Mouse (Mus musculus): ENCODE results near the gene Naa38. TPM values are rescaled to one million over a fixed set of nuclear protein-coding genes. Genes with fewer than 3 reads are reported as not detected.
"Not testable (repeated sequence)": the region's sequence is repeated elsewhere in the genome, so short reads cannot be mapped to it uniquely, and the experiment has no call there.

Gene Naa38
- total RNA-seq, 2 experiments from 2014 or later = 99.3 to 111 TPM

DNA sequence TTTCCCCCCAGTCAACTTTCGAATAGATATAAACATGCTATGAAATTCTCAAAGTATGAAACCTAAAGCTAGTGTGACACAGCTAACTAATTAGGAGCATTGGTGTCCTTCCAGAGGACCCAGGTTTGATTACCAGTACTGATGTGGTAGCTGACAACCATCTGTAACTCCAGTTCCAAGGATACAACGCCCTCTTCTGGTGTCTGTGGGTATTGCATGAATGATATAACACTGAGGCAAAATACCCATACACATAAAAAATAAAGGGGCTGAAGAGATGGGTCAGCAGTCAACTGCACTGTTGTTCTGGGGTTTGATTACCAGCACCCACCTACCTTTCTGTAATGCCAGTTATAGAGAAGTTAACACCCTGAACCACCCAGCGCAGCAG is 22.5 kb upstream of the Naa38 start:
- DNase-seq (ENCODE audit: low spot score in 2 of 2) = no peak

DNA sequence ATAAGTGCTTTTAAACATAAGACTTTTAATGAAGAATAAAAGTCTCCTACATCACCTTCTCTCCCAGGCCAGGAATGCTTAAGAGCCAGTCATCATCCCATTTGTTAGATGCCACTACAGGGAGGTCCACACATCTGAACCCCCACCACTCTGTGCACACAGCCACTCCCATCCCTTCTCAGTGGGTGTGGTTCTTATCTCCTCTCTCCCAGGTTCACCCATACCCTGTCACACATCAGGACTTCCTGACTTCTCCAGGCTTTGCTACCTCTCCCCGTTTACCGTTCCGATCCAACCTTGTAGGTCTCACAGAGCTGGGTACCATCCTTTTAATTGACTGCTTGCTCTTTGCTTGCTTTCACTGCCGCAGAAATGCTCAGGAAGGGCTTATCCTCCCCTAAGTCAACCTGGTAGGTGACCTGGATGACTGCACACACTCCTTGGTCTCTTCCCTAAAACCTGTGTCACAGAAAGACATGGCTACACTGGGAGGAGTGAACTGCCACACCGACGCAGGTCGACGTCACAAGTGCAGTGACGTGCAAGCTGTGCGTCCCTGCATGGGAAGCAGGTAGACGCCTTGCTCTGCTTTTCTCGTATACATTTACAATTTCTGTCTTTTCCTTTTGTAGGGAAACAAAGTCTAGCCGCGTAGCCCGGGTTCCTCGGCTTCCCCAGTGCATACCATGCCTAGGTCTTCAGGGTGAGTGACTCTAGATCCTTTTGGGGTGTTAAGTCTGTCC is 21.9 kb upstream of the Naa38 start:
- DNase-seq (ENCODE audit: low spot score in 2 of 2) = no peak

DNA sequence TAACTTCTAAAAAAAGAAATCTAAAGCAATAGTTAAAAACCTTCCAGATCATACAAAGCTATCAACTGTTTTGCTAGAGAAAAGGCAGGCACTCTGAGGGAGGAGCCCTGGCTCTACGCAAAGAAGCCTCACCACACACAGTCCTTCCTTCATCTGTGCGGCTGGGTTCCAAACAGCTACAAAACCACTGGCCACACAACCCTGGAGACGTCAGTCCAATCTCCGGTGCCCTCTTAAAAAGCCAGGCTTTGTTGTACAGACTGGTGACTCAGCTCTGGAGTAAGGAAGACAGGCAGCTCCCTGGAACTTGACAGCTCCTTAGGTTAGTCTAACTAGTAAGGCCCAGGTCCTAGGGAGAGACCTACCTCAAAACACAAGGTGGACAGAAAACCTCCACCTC is 19.6 kb upstream of the Naa38 start:
- DNase-seq (ENCODE audit: low spot score in 2 of 2) = no peak

- DNase-seq (ENCODE audit: low spot score in 2 of 2) = no peak
These were observed 17.5 kb upstream of the Naa38 start for GRCm38 (mm10) chr11:69377766-69378165.

DNA sequence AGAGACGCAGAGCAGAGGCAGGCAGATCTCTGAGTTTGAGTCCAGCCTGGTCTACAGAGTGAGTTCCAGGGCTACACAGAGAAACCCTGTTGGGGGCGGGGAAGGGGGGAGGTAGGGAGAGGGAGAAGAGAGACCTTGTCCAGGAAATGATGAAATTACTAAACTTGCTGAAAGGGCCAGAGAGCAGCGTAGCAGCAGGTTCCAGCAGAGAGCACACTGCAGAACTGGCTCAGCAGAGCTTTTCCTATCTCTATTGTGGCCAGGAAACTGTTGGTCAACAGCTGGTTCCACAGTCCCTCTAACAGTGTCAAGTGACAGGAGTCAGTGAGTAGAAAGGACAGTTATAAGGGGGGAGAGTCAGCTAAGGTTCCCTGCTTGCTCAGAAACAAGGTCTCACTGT is 15.7 kb upstream of the Naa38 start:
- no peak for DNase-seq (ENCODE audit: low spot score in 2 of 2)

DNA sequence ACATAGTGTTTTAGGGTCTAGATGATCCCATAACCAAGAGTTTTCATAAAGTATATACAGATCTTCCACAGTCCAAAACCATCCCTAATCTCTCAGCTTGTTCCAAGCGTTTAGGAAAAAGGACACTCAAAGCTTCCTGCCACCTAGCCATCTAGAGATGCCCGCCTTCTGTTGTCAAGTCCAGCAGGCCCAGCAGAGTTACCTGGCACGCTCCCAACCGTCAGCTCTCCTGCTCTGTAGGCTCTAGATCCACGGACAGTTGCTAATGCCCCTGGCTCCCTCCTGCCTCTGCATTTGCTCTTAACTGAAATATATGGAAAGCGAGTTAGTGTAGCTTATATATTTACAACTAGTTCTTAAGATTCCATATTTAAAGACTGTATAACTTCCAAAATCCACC is 13.9 kb upstream of the Naa38 start:
- DNase-seq (ENCODE audit: low spot score in 2 of 2) = no peak

GRCm38 (mm10) chr11:69382478-69383105 is 12.7 kb upstream of the Naa38 start:
- DNase-seq (ENCODE audit: low spot score in 2 of 2) = no peak

DNA sequence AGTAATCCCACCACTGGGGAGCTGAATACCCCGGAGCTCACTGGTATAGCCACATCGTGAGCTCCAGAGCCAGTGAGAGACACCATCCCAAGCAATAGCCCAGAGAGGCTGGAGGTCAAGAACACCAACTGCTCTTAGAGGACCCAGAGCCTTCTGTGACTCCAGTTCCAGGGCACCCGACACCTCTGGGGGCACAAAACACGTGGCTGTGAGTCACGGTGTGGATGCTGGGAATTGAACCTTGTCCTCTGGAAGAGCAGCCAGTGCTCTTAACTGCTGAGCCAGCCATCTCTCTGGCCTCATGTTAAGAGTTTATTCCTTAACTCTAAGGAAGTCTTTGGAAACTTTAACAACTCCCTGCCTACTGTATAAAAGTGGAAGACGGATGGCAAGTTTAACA is 10.3 kb upstream of the Naa38 start:
- DNase-seq (ENCODE audit: low spot score in 2 of 2) = no peak

- no peak for DNase-seq (ENCODE audit: low spot score in 2 of 2)
These were observed 8.5 kb upstream of the Naa38 start for GRCm38 (mm10) chr11:69386758-69387157.

DNA sequence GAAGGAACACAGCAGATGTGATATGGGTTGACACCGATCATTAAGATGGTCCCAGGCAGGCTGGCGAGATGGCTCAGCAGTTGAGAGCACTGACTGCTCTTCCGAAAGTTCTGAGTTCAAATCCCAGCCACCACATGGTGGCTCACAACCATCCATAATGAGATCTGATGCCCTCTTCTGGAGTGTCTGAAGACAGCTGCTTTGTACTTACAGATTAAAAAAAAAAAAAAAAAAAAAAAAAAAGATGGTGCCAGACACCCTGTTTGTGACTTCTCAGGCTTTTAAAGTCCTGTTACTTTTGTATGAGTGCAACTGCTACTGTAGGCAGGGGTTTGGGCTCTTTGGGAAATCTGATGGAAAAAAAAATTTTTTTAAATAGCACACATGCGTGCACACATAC is 6.6 kb upstream of the Naa38 start:
- DNase-seq (ENCODE audit: low spot score in 2 of 2) = no peak

- DNase-seq (ENCODE audit: low spot score in 2 of 2) = peak in 1 of 2 experiments; percentile 74
These were observed 5.5 kb upstream of the Naa38 start for GRCm38 (mm10) chr11:69389531-69390399.

- peak; percentile 69 to 85 for DNase-seq (ENCODE audit: low spot score in 2 of 2)
These were observed 4.8 kb upstream of the Naa38 start for GRCm38 (mm10) chr11:69390400-69391034.

DNA sequence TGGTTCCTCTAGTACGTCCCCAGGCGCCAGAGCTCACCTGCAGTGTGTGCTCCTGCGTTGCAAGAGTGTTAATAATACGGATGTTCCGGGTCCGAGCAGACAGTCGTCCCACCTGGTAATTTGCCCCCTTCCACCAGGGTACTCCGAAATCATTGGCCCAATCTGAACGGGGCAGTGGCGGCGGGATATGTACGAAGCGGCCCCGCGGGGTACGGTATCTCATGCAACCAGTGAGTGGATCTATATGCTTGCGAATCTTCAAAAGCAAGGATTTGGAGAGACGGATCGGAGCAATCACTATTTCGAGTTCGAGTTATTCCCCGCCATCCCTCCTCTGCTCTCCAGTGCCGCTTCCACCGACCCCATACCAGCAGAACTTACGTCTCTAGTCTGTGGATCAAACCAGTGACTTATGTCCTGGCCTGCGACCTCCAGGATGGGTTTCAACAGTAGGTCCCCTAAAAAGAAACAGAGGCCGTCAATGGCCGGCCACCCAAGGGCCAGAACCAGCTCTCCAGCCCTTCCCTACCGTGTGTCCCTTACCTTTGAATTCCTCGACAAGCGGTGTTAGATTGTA is 608 bp upstream of the Naa38 start:
- not testable (repeated sequence) for DNase-seq (ENCODE audit: low spot score in 2 of 2)

DNA sequence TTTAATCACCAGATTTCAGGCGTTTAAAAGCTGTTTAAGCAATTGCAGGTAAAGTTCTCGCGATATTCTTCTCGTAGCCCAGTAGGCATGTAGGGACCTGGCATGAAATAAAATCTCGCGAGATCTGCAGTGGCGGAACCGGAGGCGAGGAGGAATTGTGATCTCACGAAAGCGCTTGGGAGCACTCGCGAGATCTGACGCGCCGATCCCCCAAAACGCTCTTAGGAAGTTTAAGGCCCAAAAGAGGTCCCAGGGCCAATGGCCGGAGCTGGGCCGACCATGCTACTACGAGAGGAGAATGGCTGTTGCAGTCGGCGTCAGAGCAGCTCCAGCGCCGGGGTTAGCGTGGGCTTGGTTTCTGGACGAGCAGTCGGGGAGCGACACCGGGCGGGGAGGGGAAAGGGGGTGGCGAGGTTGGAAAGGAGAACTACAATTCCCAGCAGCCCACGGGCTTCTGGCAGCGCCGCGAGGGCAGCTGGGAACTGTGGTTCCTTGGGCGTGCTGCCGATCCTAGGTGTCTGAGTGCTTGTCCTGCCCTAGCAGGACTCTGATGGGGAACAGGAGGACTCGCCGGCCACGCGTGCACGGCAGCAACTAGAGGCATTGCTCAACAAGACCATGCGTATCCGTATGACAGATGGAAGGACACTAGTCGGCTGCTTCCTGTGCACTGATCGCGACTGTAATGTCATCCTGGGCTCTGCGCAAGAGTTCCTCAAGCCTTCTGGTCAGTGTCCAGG is 517 bp downstream of the Naa38 start:
- peak; percentile 98 for DNase-seq (ENCODE audit: low spot score in 2 of 2)

DNA sequence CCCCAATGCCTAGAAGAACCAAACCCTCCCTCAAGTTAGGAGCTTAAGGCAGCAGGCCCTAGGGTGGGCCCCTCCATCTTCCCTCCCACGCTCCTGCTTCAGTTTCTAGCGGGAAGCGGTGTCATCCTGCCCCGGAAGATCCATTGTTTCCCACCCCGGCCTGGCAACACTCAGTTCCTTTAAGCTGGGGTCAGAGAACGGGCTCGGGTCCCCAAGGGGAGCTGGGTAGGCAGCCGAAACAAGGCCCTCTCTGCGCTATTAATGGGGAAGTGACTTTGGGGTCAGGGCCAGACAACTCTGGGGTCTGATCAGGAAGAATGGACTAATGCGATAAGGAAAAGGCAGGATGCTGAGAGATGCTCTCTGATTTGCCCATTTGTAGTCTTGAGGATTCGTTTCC is 1.5 kb downstream of the Naa38 start:
- DNase-seq (ENCODE audit: low spot score in 2 of 2) = no peak

GRCm38 (mm10) chr11:69397581-69398057 is 2.3 kb downstream of the Naa38 start:
- DNase-seq (ENCODE audit: low spot score in 2 of 2) = no peak

- no peak for DNase-seq (ENCODE audit: low spot score in 2 of 2)
These were observed 2.8 kb downstream of the Naa38 start, which contains the start of gene Tmem88 for GRCm38 (mm10) chr11:69398059-69398458. Gene Tmem88, minus strand, starts transcription at chr11:69398234.

DNA sequence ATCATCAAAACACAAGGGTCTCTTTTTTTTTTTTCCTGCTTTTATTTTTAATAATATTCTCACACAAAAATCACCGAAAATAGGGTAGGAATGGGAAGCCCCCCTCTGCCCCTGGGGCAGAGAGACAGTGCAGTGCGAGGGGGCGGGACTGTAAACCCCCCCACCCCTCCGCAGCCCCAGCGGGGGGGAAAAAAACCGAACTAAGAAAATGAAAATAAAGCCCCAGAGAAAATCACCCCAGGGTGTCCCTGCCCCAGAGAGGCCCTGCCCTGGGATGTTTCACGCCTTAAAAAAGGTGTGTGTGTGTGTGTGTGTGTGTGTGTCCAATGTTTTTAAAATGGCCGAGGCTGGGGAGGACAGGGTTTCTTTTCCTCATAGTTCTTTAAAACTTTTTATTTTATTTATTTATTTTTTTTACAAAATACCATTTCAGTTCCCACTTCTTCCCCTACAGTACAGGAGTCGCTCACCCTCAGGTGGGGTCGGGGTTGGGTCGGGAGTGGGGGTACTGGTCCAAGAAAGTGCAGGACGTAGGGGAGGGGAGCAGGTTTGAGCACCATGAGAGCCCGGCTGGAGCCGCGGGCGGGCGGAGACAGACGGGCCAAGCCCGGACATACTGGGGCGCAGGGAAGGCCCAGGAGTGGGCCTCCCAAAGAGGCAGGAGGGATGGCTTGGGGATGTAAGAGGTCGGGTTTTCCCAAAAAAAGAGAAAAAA is 3.4 kb downstream of the Naa38 start:
- DNase-seq (ENCODE audit: low spot score in 2 of 2) = no peak

Data from layer of hippocampus, postnatal 14 days (tissue).